Mouse (Mus musculus) ES-CJ7 (cell line): Measurements from ENCODE around the gene Mast1.
A peak's percentile ranks its signal among the peaks of the same experiment; 100 is the strongest.

Experiments used
- DNase-seq: peaks from one replicate; pipeline ENCODE4 v3.0.0; 2011; ENCODE audit warnings: low read depth, low spot score

Gene Mast1

GRCm38 (mm10) chr8:84873016-84873415 is 64.1 kb downstream of the Mast1 start:
- DNase-seq: peak; percentile 52

GRCm38 (mm10) chr8:84872309-84872965 is 64.7 kb downstream of the Mast1 start:
- peak; percentile 63 for DNase-seq

DNA sequence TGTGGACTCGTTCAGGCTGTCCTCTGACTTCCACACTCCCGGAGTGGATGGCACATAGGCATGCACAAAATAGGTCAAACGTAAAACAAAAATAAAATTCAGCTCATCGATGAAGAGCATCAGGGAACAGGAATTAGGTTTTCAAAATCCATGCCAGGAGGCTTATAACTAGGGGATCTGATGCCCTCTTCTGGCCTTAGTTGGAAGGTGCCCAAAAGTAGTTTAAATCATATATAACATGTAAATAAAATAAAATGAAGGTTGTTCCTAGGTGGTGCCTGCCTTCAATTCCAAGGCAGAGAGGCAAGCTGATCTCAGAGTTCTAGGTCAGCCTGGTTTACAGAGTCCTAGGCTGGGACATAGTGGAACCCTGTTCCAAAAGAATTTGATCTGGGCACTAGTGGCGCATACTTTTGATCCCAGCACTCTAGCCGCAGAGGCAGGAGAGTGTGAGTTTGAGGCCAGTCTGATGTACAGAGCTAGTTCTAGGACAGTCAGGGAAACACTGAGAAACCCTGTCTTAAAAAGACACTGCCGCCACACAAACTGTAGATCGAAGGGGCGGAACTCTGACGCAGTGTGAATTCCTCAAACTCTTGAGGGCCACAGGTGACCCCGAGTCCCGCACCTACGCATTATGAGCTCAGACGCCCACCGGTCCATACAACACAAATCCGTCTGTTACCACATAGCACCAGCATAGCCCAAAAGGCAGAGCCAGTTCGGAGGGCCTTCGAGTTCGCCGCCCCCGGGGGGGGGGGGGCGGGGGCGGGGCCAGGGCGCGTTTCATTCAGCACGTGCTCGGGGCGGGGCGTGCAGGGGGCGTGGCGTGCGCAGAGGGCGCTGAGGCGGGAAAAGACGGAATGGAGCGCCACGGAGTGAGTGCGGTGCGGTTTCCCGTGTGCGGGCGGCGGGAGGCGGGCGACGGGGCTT is 65.5 kb downstream of the Mast1 start, which contains the start of gene Syce2:
Syce2 (plus strand) TSS at position 736 of the 933 bp plus-strand sequence.
- peak; percentile 86 for DNase-seq
